Mouse (Mus musculus): ENCODE data around the gene D10Jhu81e. TPM values are rescaled to one million over a fixed set of nuclear protein-coding genes. Genes with fewer than 3 reads are reported as not detected.

Gene D10Jhu81e
- polyA plus RNA-seq, 1 experiment from 2014 or later = 32.7 TPM

- no peak overlapping the region for H3K9ac ChIP-seq
- peaks cover 10% of the 10 kb centered on the region for H3K4me1 ChIP-seq
- no peak for ATAC-seq (ENCODE audit: insufficient read depth, low FRiP score, low read depth)
- WGBS = 93% methylated on average over 12 of the region's 12 CpGs
- 0 out of 2 replicates have a peak overlapping the region, but pooled peaks have one; percentile 35 for H3K27ac ChIP-seq
- no peak overlapping the region for H3K4me3 ChIP-seq (replicated peaks)
- no peaks in the 10 kb centered on the region for H3K27me3 ChIP-seq (replicated peaks)
- H3K36me3 ChIP-seq = peaks cover 42% of the 10 kb centered on the region
- no peaks in the 10 kb centered on the region for H3K9me3 ChIP-seq
- H3K4me2 ChIP-seq = no peak overlapping the region
Measured at GRCm38 (mm10) chr10:78162646-78163045, 6.9 kb downstream of the D10Jhu81e start.

DNA sequence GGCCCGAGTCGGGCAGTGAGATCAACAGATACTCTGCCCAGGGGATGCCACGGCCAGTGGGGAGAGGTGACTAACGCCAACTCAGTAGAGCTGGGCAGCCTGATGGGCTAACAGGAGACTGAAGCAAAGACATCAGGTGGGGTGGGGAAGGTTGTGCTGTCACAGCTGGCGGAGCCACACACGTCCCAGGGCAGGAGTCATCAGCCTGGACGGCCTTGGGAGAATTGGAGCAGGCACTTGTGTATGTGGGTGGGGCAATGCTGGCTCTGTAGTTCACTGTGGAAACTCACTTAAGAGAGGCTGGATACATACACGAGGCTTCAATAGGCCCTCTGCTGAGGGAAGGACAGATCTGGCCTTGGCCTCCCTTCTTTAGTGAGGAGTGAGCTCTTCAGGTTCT lies 8.5 kb downstream of the D10Jhu81e start:
- WGBS = 83% methylated on average over 8 of the region's 8 CpGs
- no peak for ATAC-seq (ENCODE audit: insufficient read depth, low FRiP score, low read depth)
- no peak overlapping the region for H3K4me3 ChIP-seq (replicated peaks)
- no peak overlapping the region for H3K4me2 ChIP-seq
- peaks cover 10% of the 10 kb centered on the region for H3K4me1 ChIP-seq
- H3K27ac ChIP-seq = no peak overlapping the region
- H3K27me3 ChIP-seq (replicated peaks) = no peaks in the 10 kb centered on the region
- H3K9ac ChIP-seq = no peak overlapping the region
- no peaks in the 10 kb centered on the region for H3K9me3 ChIP-seq
- H3K36me3 ChIP-seq = peaks cover 27% of the 10 kb centered on the region

GRCm38 (mm10) chr10:78160369-78161095 lies 9.1 kb downstream of the D10Jhu81e start:
- ATAC-seq (ENCODE audit: insufficient read depth, low FRiP score, low read depth) = no peak
- Histone ChIP-seq H3K36me3 (peaks cover 22% of the 10 kb centered on the region), H3K4me1 (peaks cover 10% of the 10 kb centered on the region), H3K4me2 (no peak overlapping the region), H3K9ac (no peak overlapping the region), H3K27ac (no peak overlapping the region), H3K27me3 (replicated peaks) (no peaks in the 10 kb centered on the region), H3K4me3 (replicated peaks) (no peak overlapping the region), H3K9me3 (no peaks in the 10 kb centered on the region)
- 83% methylated on average over 16 of the region's 16 CpGs for WGBS

- Histone ChIP-seq H3K4me2 (peak overlapping the region; percentile 48), H3K4me1 (peaks cover 10% of the 10 kb centered on the region), H3K27me3 (replicated peaks) (no peaks in the 10 kb centered on the region), H3K9ac (no peak overlapping the region), H3K4me3 (replicated peaks) (peak overlapping the region; percentile 21; the same call in 1 of the 2 replicates), H3K9me3 (no peaks in the 10 kb centered on the region), H3K27ac (peak overlapping the region; percentile 57), H3K36me3 (peaks cover 16% of the 10 kb centered on the region)
- 2% methylated on average over 7 of the region's 7 CpGs for WGBS
- peak; percentile 79 for ATAC-seq (ENCODE audit: insufficient read depth, low FRiP score, low read depth)
Measured at GRCm38 (mm10) chr10:78159906-78160305, 9.7 kb downstream of the D10Jhu81e start.

GRCm38 (mm10) chr10:78159252-78159878 lies 10.2 kb downstream of the D10Jhu81e start:
- H3K36me3 ChIP-seq = peaks cover 16% of the 10 kb centered on the region
- ATAC-seq (ENCODE audit: insufficient read depth, low FRiP score, low read depth) = peak; percentile 67
- peak overlapping the region; percentile 21 for H3K4me3 ChIP-seq (replicated peaks)
- H3K4me1 ChIP-seq = peaks cover 10% of the 10 kb centered on the region
- WGBS = 13% methylated on average over 17 of the region's 17 CpGs
- H3K4me2 ChIP-seq = peak overlapping the region; percentile 48
- H3K27me3 ChIP-seq (replicated peaks) = no peaks in the 10 kb centered on the region
- H3K27ac ChIP-seq = peak overlapping the region; percentile 57
- H3K9me3 ChIP-seq = no peaks in the 10 kb centered on the region
- H3K9ac ChIP-seq = no peak overlapping the region

- Histone ChIP-seq H3K36me3 (peaks cover 8% of the 10 kb centered on the region), H3K4me1 (peaks cover 10% of the 10 kb centered on the region), H3K4me2 (no peak overlapping the region), H3K27ac (no peak overlapping the region), H3K4me3 (replicated peaks) (no peak overlapping the region), H3K27me3 (replicated peaks) (no peaks in the 10 kb centered on the region), H3K9ac (no peak overlapping the region), H3K9me3 (no peaks in the 10 kb centered on the region)
- no peak for ATAC-seq (ENCODE audit: insufficient read depth, low FRiP score, low read depth)
- WGBS = 72% methylated on average over 15 of the region's 15 CpGs
Measured at GRCm38 (mm10) chr10:78158041-78158440, 11.5 kb downstream of the D10Jhu81e start.

DNA sequence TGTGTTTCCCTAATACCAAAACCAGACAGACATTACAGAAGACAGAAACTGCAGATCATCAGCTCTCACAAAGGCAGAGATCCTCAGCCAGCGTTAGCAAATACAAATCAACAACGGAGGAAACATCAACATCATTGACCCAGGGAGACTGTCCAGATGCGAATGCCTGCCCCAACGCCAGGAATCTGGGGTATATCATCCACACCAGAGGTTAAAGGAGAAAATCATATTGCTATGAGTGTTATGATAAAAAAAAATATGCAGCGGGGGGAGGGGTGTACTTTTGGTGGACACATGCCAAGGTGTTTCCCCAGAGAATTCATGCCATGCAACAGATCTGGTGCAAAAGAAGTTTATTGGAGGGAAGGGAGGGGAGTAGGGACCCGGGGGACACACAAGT lies 12.7 kb downstream of the D10Jhu81e start:
- peaks cover 10% of the 10 kb centered on the region for H3K4me1 ChIP-seq
- no peaks in the 10 kb centered on the region; the same call in 1 of the 2 replicates for H3K36me3 ChIP-seq
- H3K4me2 ChIP-seq = no peak overlapping the region
- no peak overlapping the region for H3K4me3 ChIP-seq (replicated peaks)
- 56% methylated on average over 6 of the region's 6 CpGs for WGBS
- no peaks in the 10 kb centered on the region for H3K27me3 ChIP-seq (replicated peaks)
- H3K9me3 ChIP-seq = no peaks in the 10 kb centered on the region
- H3K27ac ChIP-seq = no peak overlapping the region
- H3K9ac ChIP-seq = no peak overlapping the region
- ATAC-seq (ENCODE audit: insufficient read depth, low FRiP score, low read depth) = no peak

DNA sequence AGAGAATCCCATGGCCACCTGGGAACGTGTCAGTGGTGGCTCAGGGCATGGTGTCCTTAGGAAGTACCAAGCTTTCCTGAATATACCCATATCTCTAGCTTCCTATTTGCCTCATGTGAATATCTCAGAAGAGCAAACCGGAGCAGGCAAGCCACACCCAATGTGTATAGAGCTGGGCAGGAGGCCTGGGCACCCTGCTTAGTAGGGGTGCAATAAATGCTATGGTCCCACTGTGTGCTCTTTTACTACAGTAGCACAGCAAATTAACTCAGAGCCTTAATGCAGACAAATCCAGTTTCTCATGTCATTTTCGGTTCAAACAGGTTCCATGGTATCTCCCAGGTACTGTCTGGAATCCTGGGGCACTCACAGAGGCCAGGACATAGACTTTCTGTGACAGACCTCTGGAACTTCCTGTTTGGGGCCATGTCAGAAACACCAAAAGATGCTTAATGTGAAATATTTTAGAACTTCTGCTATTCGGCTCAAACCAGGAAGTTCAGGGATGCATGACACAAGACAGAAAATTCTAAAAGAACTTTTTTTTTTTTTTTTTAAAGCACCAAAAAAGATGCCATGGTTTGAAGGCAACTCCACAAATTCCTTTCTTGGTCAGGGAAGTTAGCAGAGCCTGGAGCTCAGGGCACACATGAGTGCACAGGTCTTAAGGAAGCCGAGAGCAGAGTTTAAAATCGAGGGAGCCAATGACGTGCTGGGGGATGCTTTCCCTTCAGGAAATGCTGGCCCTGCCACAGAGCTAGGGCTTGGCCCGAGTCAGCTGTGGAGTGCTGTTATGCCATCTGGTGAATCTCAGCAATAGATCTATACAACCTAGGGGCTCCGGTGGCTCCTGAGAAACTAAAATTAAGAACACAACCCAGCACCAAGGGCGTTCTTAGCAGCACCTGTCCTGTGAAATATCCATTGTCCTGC lies 20.5 kb downstream of the D10Jhu81e start:
- Histone ChIP-seq H3K9ac (no peak overlapping the region), H3K27ac (0 out of 2 replicates have a peak overlapping the region, but pooled peaks have one; percentile 16), H3K4me3 (replicated peaks) (no peak overlapping the region), H3K36me3 (no peaks in the 10 kb centered on the region), H3K4me2 (no peak overlapping the region), H3K9me3 (no peaks in the 10 kb centered on the region), H3K27me3 (replicated peaks) (no peaks in the 10 kb centered on the region), H3K4me1 (no peaks in the 10 kb centered on the region)
- no peak for ATAC-seq (ENCODE audit: insufficient read depth, low FRiP score, low read depth)
- WGBS = 59% methylated on average over 10 of the region's 10 CpGs

GRCm38 (mm10) chr10:78147908-78148441 lies 21.6 kb downstream of the D10Jhu81e start:
- Histone ChIP-seq H3K4me1 (no peaks in the 10 kb centered on the region), H3K4me2 (no peak overlapping the region), H3K4me3 (replicated peaks) (no peak overlapping the region), H3K36me3 (no peaks in the 10 kb centered on the region), H3K9ac (no peak overlapping the region), H3K27ac (no peak overlapping the region), H3K9me3 (no peaks in the 10 kb centered on the region), H3K27me3 (replicated peaks) (no peaks in the 10 kb centered on the region)
- ATAC-seq (ENCODE audit: insufficient read depth, low FRiP score, low read depth) = no peak
- 62% methylated on average over 4 of the region's 4 CpGs for WGBS

DNA sequence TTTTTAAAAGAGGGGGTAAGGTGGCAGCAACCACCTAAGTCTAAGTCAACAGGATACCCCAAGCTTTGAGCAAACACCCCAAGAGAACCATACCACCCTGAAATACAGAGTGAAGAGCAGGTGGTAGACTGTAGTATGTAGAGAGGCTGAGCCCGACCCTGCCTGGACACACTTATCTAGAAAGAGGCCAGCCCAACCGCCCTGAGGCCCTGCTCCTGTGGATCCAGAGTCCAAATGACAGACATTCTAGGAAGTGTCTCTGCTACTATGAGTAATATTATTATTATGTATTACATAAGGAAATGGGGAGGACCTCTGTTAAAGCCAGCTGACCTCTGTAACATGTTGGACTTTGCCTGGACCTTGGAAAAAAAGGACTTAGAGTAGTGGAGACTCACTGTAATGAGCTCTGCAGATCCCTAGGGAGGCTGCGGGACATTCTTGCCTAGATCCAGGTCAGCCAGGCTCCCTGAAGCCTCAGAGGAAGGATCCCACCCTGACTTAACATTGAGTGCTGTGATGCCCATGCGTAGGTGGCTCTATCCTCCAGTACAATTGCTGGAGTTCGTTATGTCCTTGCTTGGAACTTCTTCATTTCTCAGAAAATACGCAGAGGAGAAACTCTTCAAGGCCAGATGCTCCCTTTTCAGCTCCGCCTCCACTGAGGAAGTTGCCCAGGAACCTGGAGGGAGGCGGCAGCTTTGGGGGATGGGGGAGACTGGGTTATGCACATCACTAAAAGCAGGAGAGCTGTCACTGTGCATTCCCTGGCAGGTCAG lies 25.7 kb downstream of the D10Jhu81e start:
- H3K9me3 ChIP-seq = no peaks in the 10 kb centered on the region
- H3K27ac ChIP-seq = 0 out of 2 replicates have a peak overlapping the region, but pooled peaks have one; percentile 18
- WGBS = 44% methylated on average over 8 of the region's 8 CpGs
- no peaks in the 10 kb centered on the region for H3K27me3 ChIP-seq (replicated peaks)
- H3K4me2 ChIP-seq = no peak overlapping the region
- H3K4me3 ChIP-seq (replicated peaks) = no peak overlapping the region
- no peak for ATAC-seq (ENCODE audit: insufficient read depth, low FRiP score, low read depth)
- H3K36me3 ChIP-seq = no peaks in the 10 kb centered on the region
- H3K9ac ChIP-seq = no peak overlapping the region
- H3K4me1 ChIP-seq = peaks cover 12% of the 10 kb centered on the region

GRCm38 (mm10) chr10:78140843-78141242 lies 28.7 kb downstream of the D10Jhu81e start:
- 73% methylated on average over 3 of the region's 3 CpGs for WGBS
- Histone ChIP-seq H3K9ac (no peak overlapping the region), H3K27ac (no peak overlapping the region), H3K36me3 (no peaks in the 10 kb centered on the region), H3K4me1 (peaks cover 18% of the 10 kb centered on the region), H3K4me2 (no peak overlapping the region), H3K4me3 (replicated peaks) (no peak overlapping the region), H3K27me3 (replicated peaks) (no peaks in the 10 kb centered on the region), H3K9me3 (no peaks in the 10 kb centered on the region)
- no peak for ATAC-seq (ENCODE audit: insufficient read depth, low FRiP score, low read depth)

Data from stomach, embryonic 15.5 days (tissue).